Mouse (Mus musculus): Measurements from ENCODE around the gene Mblac2. TPM values are rescaled to one million over a fixed set of nuclear protein-coding genes. Genes with fewer than 3 reads are reported as not detected.
A peak's percentile ranks its signal among the peaks of the same experiment; 100 is the strongest.

Mblac2 gene
- polyA plus RNA-seq, 1 experiment = 9.1 TPM

GRCm38 (mm10) chr13:81776217-81776616 lies 65.1 kb downstream of the Mblac2 start:
- Histone ChIP-seq H3K27ac (ENCODE audit: control insufficient read depth, insufficient read depth, low read depth, low read length, poor library complexity) (no peak overlapping the region), H3K4me1 (ENCODE audit: control insufficient read depth, insufficient read depth, low read length) (no peaks in the 10 kb centered on the region), H3K4me3 (replicated peaks; ENCODE audit: control insufficient read depth, low read depth, low read length) (no peak overlapping the region)
- TF ChIP-seq CTCF (IDR thresholded peaks at IDR 0.05; ENCODE audit: control insufficient read depth, insufficient read depth, low read length) (no peak), POLR2A (IDR thresholded peaks at IDR 0.05; ENCODE audit: borderline replicate concordance, control insufficient read depth, low read depth, low read length) (no peak)
- WGBS = 45% methylated on average over 3 of the region's 3 CpGs

- 19% methylated on average over 9 of the region's 9 CpGs for WGBS
- Histone ChIP-seq H3K4me1 (ENCODE audit: control insufficient read depth, insufficient read depth, low read length) (no peaks in the 10 kb centered on the region; the same call in 1 of the 2 replicates), H3K27ac (ENCODE audit: control insufficient read depth, insufficient read depth, low read depth, low read length, poor library complexity) (no peak overlapping the region; the same call in 1 of the 2 replicates), H3K4me3 (replicated peaks; ENCODE audit: control insufficient read depth, low read depth, low read length) (peak overlapping the region; percentile 96)
- TF ChIP-seq CTCF (IDR thresholded peaks at IDR 0.05; ENCODE audit: control insufficient read depth, insufficient read depth, low read length) (no peak), POLR2A (IDR thresholded peaks at IDR 0.05; ENCODE audit: borderline replicate concordance, control insufficient read depth, low read depth, low read length) (no peak)
Observed at GRCm38 (mm10) chr13:81782475-81782874, 71.3 kb downstream of the Mblac2 start.

GRCm38 (mm10) chr13:81782971-81783404 lies 71.8 kb downstream of the Mblac2 start, which contains the start of gene Cetn3:
Gene Cetn3 (plus strand): TSS chr13:81783077.
- peak within 1 kb of the TSS; percentile 96 for H3K27ac ChIP-seq (ENCODE audit: control insufficient read depth, insufficient read depth, low read depth, low read length, poor library complexity)
- H3K4me3 ChIP-seq (replicated peaks; ENCODE audit: control insufficient read depth, low read depth, low read length) = peak within 1 kb of the TSS; percentile 96
- no peak for TF ChIP-seq CTCF (IDR thresholded peaks at IDR 0.05; ENCODE audit: control insufficient read depth, insufficient read depth, low read length)
- TF ChIP-seq POLR2A (IDR thresholded peaks at IDR 0.05; ENCODE audit: borderline replicate concordance, control insufficient read depth, low read depth, low read length) = peak; percentile 57; the same call in 1 of the 2 replicates
- H3K4me1 ChIP-seq (ENCODE audit: control insufficient read depth, insufficient read depth, low read length) = no peaks in the 10 kb centered on the region; the same call in 1 of the 2 replicates
- under 1% methylated on average over 29 of the region's 29 CpGs for WGBS

- under 1% methylated on average over 62 of the region's 62 CpGs for WGBS
- Histone ChIP-seq H3K4me3 (replicated peaks; ENCODE audit: control insufficient read depth, low read depth, low read length) (peak overlapping the region; percentile 96), H3K27ac (ENCODE audit: control insufficient read depth, insufficient read depth, low read depth, low read length, poor library complexity) (peak overlapping the region; percentile 96), H3K4me1 (ENCODE audit: control insufficient read depth, insufficient read depth, low read length) (no peaks in the 10 kb centered on the region; the same call in 1 of the 2 replicates)
- TF ChIP-seq CTCF (IDR thresholded peaks at IDR 0.05; ENCODE audit: control insufficient read depth, insufficient read depth, low read length) (no peak), POLR2A (IDR thresholded peaks at IDR 0.05; ENCODE audit: borderline replicate concordance, control insufficient read depth, low read depth, low read length) (peak; percentile 71; the same call in 1 of the 2 replicates)
Observed at GRCm38 (mm10) chr13:81783405-81784342, 72.5 kb downstream of the Mblac2 start.

GRCm38 (mm10) chr13:81785766-81786480 lies 74.8 kb downstream of the Mblac2 start:
- TF ChIP-seq POLR2A (IDR thresholded peaks at IDR 0.05; ENCODE audit: borderline replicate concordance, control insufficient read depth, low read depth, low read length) = no peak
- TF ChIP-seq CTCF (IDR thresholded peaks at IDR 0.05; ENCODE audit: control insufficient read depth, insufficient read depth, low read length) = no peak
- H3K4me3 ChIP-seq (replicated peaks; ENCODE audit: control insufficient read depth, low read depth, low read length) = no peak overlapping the region
- no peaks in the 10 kb centered on the region; the same call in 1 of the 2 replicates for H3K4me1 ChIP-seq (ENCODE audit: control insufficient read depth, insufficient read depth, low read length)
- H3K27ac ChIP-seq (ENCODE audit: control insufficient read depth, insufficient read depth, low read depth, low read length, poor library complexity) = no peak overlapping the region
- 83% methylated on average over 11 of the region's 11 CpGs for WGBS

GRCm38 (mm10) chr13:81790160-81790559 lies 79.0 kb downstream of the Mblac2 start:
- Histone ChIP-seq H3K27ac (ENCODE audit: control insufficient read depth, insufficient read depth, low read depth, low read length, poor library complexity) (no peak overlapping the region), H3K4me1 (ENCODE audit: control insufficient read depth, insufficient read depth, low read length) (no peaks in the 10 kb centered on the region; the same call in 1 of the 2 replicates), H3K4me3 (replicated peaks; ENCODE audit: control insufficient read depth, low read depth, low read length) (no peak overlapping the region)
- TF ChIP-seq POLR2A (IDR thresholded peaks at IDR 0.05; ENCODE audit: borderline replicate concordance, control insufficient read depth, low read depth, low read length) (no peak), CTCF (IDR thresholded peaks at IDR 0.05; ENCODE audit: control insufficient read depth, insufficient read depth, low read length) (no peak)
- WGBS = 93% methylated on average over 8 of the region's 8 CpGs

GRCm38 (mm10) chr13:81791861-81792260 lies 80.7 kb downstream of the Mblac2 start:
- no peaks in the 10 kb centered on the region for H3K4me1 ChIP-seq (ENCODE audit: control insufficient read depth, insufficient read depth, low read length)
- H3K4me3 ChIP-seq (replicated peaks; ENCODE audit: control insufficient read depth, low read depth, low read length) = no peak overlapping the region
- TF ChIP-seq CTCF (IDR thresholded peaks at IDR 0.05; ENCODE audit: control insufficient read depth, insufficient read depth, low read length) (no peak), POLR2A (IDR thresholded peaks at IDR 0.05; ENCODE audit: borderline replicate concordance, control insufficient read depth, low read depth, low read length) (no peak)
- 91% methylated on average over 8 of the region's 8 CpGs for whole genome bisulfite sequencing
- H3K27ac ChIP-seq (ENCODE audit: control insufficient read depth, insufficient read depth, low read depth, low read length, poor library complexity) = no peak overlapping the region

GRCm38 (mm10) chr13:81793850-81794249 lies 82.7 kb downstream of the Mblac2 start:
- no peak for TF ChIP-seq POLR2A (IDR thresholded peaks at IDR 0.05; ENCODE audit: borderline replicate concordance, control insufficient read depth, low read depth, low read length)
- no peak for TF ChIP-seq CTCF (IDR thresholded peaks at IDR 0.05; ENCODE audit: control insufficient read depth, insufficient read depth, low read length)
- Histone ChIP-seq H3K4me3 (replicated peaks; ENCODE audit: control insufficient read depth, low read depth, low read length) (no peak overlapping the region), H3K27ac (ENCODE audit: control insufficient read depth, insufficient read depth, low read depth, low read length, poor library complexity) (no peak overlapping the region), H3K4me1 (ENCODE audit: control insufficient read depth, insufficient read depth, low read length) (no peaks in the 10 kb centered on the region)
- 0% methylated on average over 1 of the region's 1 CpGs for WGBS
